Mouse (Mus musculus) kidney, adult 2 months (tissue): Measurements from ENCODE around the gene Tiam1. TPM values are rescaled to one million over a fixed set of nuclear protein-coding genes. Genes with fewer than 3 reads are reported as not detected.
A peak's percentile ranks its signal among the peaks of the same experiment; 100 is the strongest.

ENCODE experiments used
- DNase-seq: peaks from one replicate; pipeline ENCODE4 v3.0.0; 2021
- H3K27ac ChIP-seq: fragments of 200-500 bp; 2 replicates; pipeline ENCODE4 v1.5.1; 2012; ENCODE audit warnings: low read depth, low read length, control low read depth, inconsistent platforms; ENCODE audit not compliant: insufficient read depth
- H3K27me3 ChIP-seq: fragments of 200-500 bp; replicated peaks from 2 replicates; pipeline ENCODE4 v1.6.1; 2012; ENCODE audit warnings: mild to moderate bottlenecking, moderate library complexity, low read length, inconsistent platforms; ENCODE audit not compliant: control insufficient read depth, insufficient read depth
- H3K36me3 ChIP-seq: fragments of 200-500 bp; 2 replicates; pipeline ENCODE4 v1.6.1; 2012; ENCODE audit warnings: mild to moderate bottlenecking, moderate library complexity, low read length, inconsistent platforms; ENCODE audit not compliant: control insufficient read depth, insufficient read depth
- H3K4me1 ChIP-seq: fragments of 200-500 bp; 2 replicates; pipeline ENCODE4 v1.6.1; 2011; ENCODE audit warnings: low read length; ENCODE audit not compliant: control insufficient read depth, insufficient read depth
- H3K4me3 ChIP-seq: fragments of 200-500 bp; 2 replicates; pipeline ENCODE4 v1.5.1; 2011; ENCODE audit warnings: mild to moderate bottlenecking, low read depth, low read length, control low read depth; ENCODE audit not compliant: insufficient read depth
- CTCF ChIP-seq: fragments of 200-500 bp; conservative IDR thresholded peaks from 2 replicates; pipeline ENCODE4 v1.5.1; 2011; ENCODE audit warnings: low read depth, mild to moderate bottlenecking, control low read depth, low read length, moderate library complexity, mixed read lengths; ENCODE audit not compliant: insufficient read depth, insufficient read length
- POLR2A ChIP-seq: fragments of 200-500 bp; IDR thresholded peaks from one replicate; pipeline ENCODE4 v1.6.1; 2011; ENCODE audit warnings: low read depth, low read length, control low read depth
- WGBS: fragments of 180-500 bp; shearing (Covaris S2); methylation state at CpG from one replicate; pipeline ENCODE4 v1.1.7; 2018; 5-methylcytosine and 5-hydroxymethylcytosine counted together
- polyA plus RNA-seq: library from polyadenylated mRNA; depleted of rRNA; stranded (reverse); fragments of >200 nt; gene quantifications from 2 replicates; pipeline ENCODE4 v1.2.3, GENCODE M21; 2012

Tiam1 gene
- polyA plus RNA-seq, 1 experiment: 4.0 TPM

GRCm38 (mm10) chr16:90144541-90144940 is 972 bp upstream of the Tiam1 start:
- 12% methylated on average over 13 of the region's 13 CpGs for WGBS
- H3K36me3 ChIP-seq: no peaks in the 10 kb centered on the region
- DNase-seq: no peak
- no peaks in the 10 kb centered on the region for H3K4me1 ChIP-seq
- TF ChIP-seq CTCF: no peak
- no peak for TF ChIP-seq POLR2A
- H3K4me3 ChIP-seq: peak overlapping the region; percentile 70
- no peaks in the 10 kb centered on the region for H3K27me3 ChIP-seq
- H3K27ac ChIP-seq: no peak overlapping the region

GRCm38 (mm10) chr16:90143416-90143759 is 181 bp downstream of the Tiam1 start:
- Histone ChIP-seq H3K36me3 (no peaks in the 10 kb centered on the region), H3K4me1 (no peaks in the 10 kb centered on the region), H3K27ac (no peak overlapping the region), H3K27me3 (no peaks in the 10 kb centered on the region), H3K4me3 (peak overlapping the region; percentile 59)
- under 1% methylated on average over 21 of the region's 21 CpGs for WGBS
- TF ChIP-seq CTCF (no peak), POLR2A (no peak)
- DNase-seq: no peak

- H3K27me3 ChIP-seq: no peaks in the 10 kb centered on the region
- WGBS: 1% methylated on average over 57 of the region's 57 CpGs
- peak overlapping the region; percentile 59 for H3K4me3 ChIP-seq
- H3K4me1 ChIP-seq: no peaks in the 10 kb centered on the region
- no peak for TF ChIP-seq POLR2A
- no peak for TF ChIP-seq CTCF
- H3K36me3 ChIP-seq: no peaks in the 10 kb centered on the region
- DNase-seq: peak; percentile 34
- no peak overlapping the region for H3K27ac ChIP-seq
Observed at GRCm38 (mm10) chr16:90142574-90143415, 774 bp downstream of the Tiam1 start.

GRCm38 (mm10) chr16:90142247-90142573 is 1.4 kb downstream of the Tiam1 start:
- Histone ChIP-seq H3K27ac (no peak overlapping the region), H3K36me3 (no peaks in the 10 kb centered on the region), H3K4me3 (peak overlapping the region; percentile 59), H3K27me3 (no peaks in the 10 kb centered on the region), H3K4me1 (no peaks in the 10 kb centered on the region)
- no peak for TF ChIP-seq POLR2A
- TF ChIP-seq CTCF: no peak
- 6% methylated on average over 20 of the region's 20 CpGs for WGBS
- DNase-seq: peak; percentile 19

- Histone ChIP-seq H3K36me3 (no peaks in the 10 kb centered on the region), H3K4me1 (no peaks in the 10 kb centered on the region), H3K27ac (no peak overlapping the region), H3K27me3 (no peaks in the 10 kb centered on the region), H3K4me3 (no peak overlapping the region)
- no peak for TF ChIP-seq CTCF
- TF ChIP-seq POLR2A: no peak
- DNase-seq: no peak
- WGBS: 78% methylated on average over 9 of the region's 9 CpGs
Observed at GRCm38 (mm10) chr16:90141556-90141955, 2.0 kb downstream of the Tiam1 start.

- no peaks in the 10 kb centered on the region for H3K27me3 ChIP-seq
- H3K27ac ChIP-seq: no peak overlapping the region
- DNase-seq: no peak
- H3K4me1 ChIP-seq: no peaks in the 10 kb centered on the region
- no peak for TF ChIP-seq POLR2A
- no peak for TF ChIP-seq CTCF
- H3K36me3 ChIP-seq: no peaks in the 10 kb centered on the region
- WGBS: 92% methylated on average over 10 of the region's 10 CpGs
- H3K4me3 ChIP-seq: no peak overlapping the region
Observed at GRCm38 (mm10) chr16:90140571-90140970, 3.0 kb downstream of the Tiam1 start.

GRCm38 (mm10) chr16:90139696-90140095 is 3.9 kb downstream of the Tiam1 start:
- WGBS: 67% methylated on average over 9 of the region's 9 CpGs
- DNase-seq: no peak
- no peaks in the 10 kb centered on the region for H3K4me1 ChIP-seq
- no peak overlapping the region for H3K27ac ChIP-seq
- H3K4me3 ChIP-seq: no peak overlapping the region
- no peaks in the 10 kb centered on the region for H3K27me3 ChIP-seq
- no peak for TF ChIP-seq POLR2A
- TF ChIP-seq CTCF: no peak
- no peaks in the 10 kb centered on the region for H3K36me3 ChIP-seq
